Mouse (Mus musculus): ENCODE results near the gene Nop2. TPM values are rescaled to one million over a fixed set of nuclear protein-coding genes. Genes with fewer than 3 reads are reported as not detected.

The Nop2 gene
- polyA plus RNA-seq, 1 experiment = 55.4 TPM

- Histone ChIP-seq H3K4me3 (peak overlapping the region; percentile 15), H3ac (ENCODE audit: control insufficient read depth, insufficient read length) (no peak overlapping the region), H3K36me3 (ENCODE audit: control insufficient read depth, insufficient read depth) (peaks cover 16% of the 10 kb centered on the region), H3K4me2 (ENCODE audit: low read depth) (peak overlapping the region; percentile 66), H3K27me3 (ENCODE audit: control insufficient read depth, insufficient read depth, insufficient read length) (no peaks in the 10 kb centered on the region), H3K79me2 (ENCODE audit: control insufficient read depth, insufficient read depth) (peaks cover 16% of the 10 kb centered on the region)
- no peak for TF ChIP-seq SRF (IDR thresholded peaks at IDR 0.05; ENCODE audit: control insufficient read depth, insufficient read length, low read depth)
- TF ChIP-seq POLR2A (IDR thresholded peaks at IDR 0.05; ENCODE audit: insufficient read length, low read depth) = no peak
- no peak for TF ChIP-seq REST (IDR thresholded peaks at IDR 0.05; ENCODE audit: insufficient read depth, insufficient read length)
- peak; percentile 67 for TF ChIP-seq POLR2AphosphoS2 (IDR thresholded peaks at IDR 0.05; ENCODE audit: insufficient read length, low read depth)
- no peak for TF ChIP-seq MYOG (IDR thresholded peaks at IDR 0.05; ENCODE audit: control insufficient read depth in 1 of 3, insufficient read depth in 1 of 3, insufficient read length in 2 of 3, low read depth in 2 of 3)
Measured at GRCm38 (mm10) chr6:125153018-125153389, 21.3 kb downstream of the Nop2 start.

GRCm38 (mm10) chr6:125153682-125154081 is 22.0 kb downstream of the Nop2 start:
- peak overlapping the region; percentile 66 for H3K4me2 ChIP-seq (ENCODE audit: low read depth)
- no peak overlapping the region for H3ac ChIP-seq (ENCODE audit: control insufficient read depth, insufficient read length)
- H3K79me2 ChIP-seq (ENCODE audit: control insufficient read depth, insufficient read depth) = peaks cover 16% of the 10 kb centered on the region
- TF ChIP-seq POLR2A (IDR thresholded peaks at IDR 0.05; ENCODE audit: insufficient read length, low read depth) = peak; percentile 8
- peak; percentile 2 for TF ChIP-seq POLR2AphosphoS2 (IDR thresholded peaks at IDR 0.05; ENCODE audit: insufficient read length, low read depth)
- TF ChIP-seq USF1 (IDR thresholded peaks at IDR 0.05; ENCODE audit: low read depth) = no peak
- H3K27me3 ChIP-seq (ENCODE audit: control insufficient read depth, insufficient read depth, insufficient read length) = no peaks in the 10 kb centered on the region
- peaks cover 19% of the 10 kb centered on the region for H3K36me3 ChIP-seq (ENCODE audit: control insufficient read depth, insufficient read depth)
- peak overlapping the region; percentile 15 for H3K4me3 ChIP-seq

GRCm38 (mm10) chr6:125154550-125154949 is 22.8 kb downstream of the Nop2 start:
- Histone ChIP-seq H3K27me3 (ENCODE audit: control insufficient read depth, insufficient read depth, insufficient read length) (no peaks in the 10 kb centered on the region), H3K79me2 (ENCODE audit: control insufficient read depth, insufficient read depth) (peaks cover 16% of the 10 kb centered on the region), H3ac (ENCODE audit: control insufficient read depth, insufficient read length) (no peak overlapping the region), H3K4me3 (peak overlapping the region; percentile 15), H3K4me2 (ENCODE audit: low read depth) (peak overlapping the region; percentile 66), H3K36me3 (ENCODE audit: control insufficient read depth, insufficient read depth) (peaks cover 26% of the 10 kb centered on the region)
- TF ChIP-seq MAX (IDR thresholded peaks at IDR 0.05; ENCODE audit: low read depth) = no peak
- 0 out of 2 replicates have a peak, but pooled peaks have one; percentile 10 for TF ChIP-seq CEBPB (IDR thresholded peaks at IDR 0.05; ENCODE audit: insufficient read depth, poor library complexity, severe bottlenecking)
- no peak for TF ChIP-seq MYOD1 (IDR thresholded peaks at IDR 0.05; ENCODE audit: control insufficient read depth in 1 of 3, insufficient read length in 2 of 3, low read depth in 2 of 3)

- Histone ChIP-seq H3K27me3 (ENCODE audit: control insufficient read depth, insufficient read depth, insufficient read length) (no peaks in the 10 kb centered on the region), H3K79me2 (ENCODE audit: control insufficient read depth, insufficient read depth) (peaks cover 10% of the 10 kb centered on the region), H3K4me2 (ENCODE audit: low read depth) (peak overlapping the region; percentile 51), H3ac (ENCODE audit: control insufficient read depth, insufficient read length) (no peak overlapping the region), H3K36me3 (ENCODE audit: control insufficient read depth, insufficient read depth) (peaks cover 33% of the 10 kb centered on the region), H3K4me3 (peak overlapping the region; percentile 15)
- TF ChIP-seq POLR2A (IDR thresholded peaks at IDR 0.05; ENCODE audit: insufficient read length, low read depth) (no peak), POLR2AphosphoS2 (IDR thresholded peaks at IDR 0.05; ENCODE audit: insufficient read length, low read depth) (no peak), MYOD1 (IDR thresholded peaks at IDR 0.05; ENCODE audit: control insufficient read depth in 1 of 3, insufficient read length in 2 of 3, low read depth in 2 of 3) (no peak), CEBPB (IDR thresholded peaks at IDR 0.05; ENCODE audit: insufficient read depth, poor library complexity, severe bottlenecking) (no peak), E2F4 (IDR thresholded peaks at IDR 0.05; ENCODE audit: insufficient read depth) (no peak), TCF12 (IDR thresholded peaks at IDR 0.05; ENCODE audit: insufficient read depth, poor library complexity, severe bottlenecking) (no peak), MAX (IDR thresholded peaks at IDR 0.05; ENCODE audit: low read depth) (no peak), USF1 (IDR thresholded peaks at IDR 0.05; ENCODE audit: low read depth) (no peak), REST (IDR thresholded peaks at IDR 0.05; ENCODE audit: insufficient read depth, insufficient read length) (no peak), MYOG (IDR thresholded peaks at IDR 0.05; ENCODE audit: control insufficient read depth in 1 of 3, insufficient read depth in 1 of 3, insufficient read length in 2 of 3, low read depth in 2 of 3) (no peak), TCF3 (IDR thresholded peaks at IDR 0.05; ENCODE audit: insufficient read length, low read depth) (no peak), SRF (IDR thresholded peaks at IDR 0.05; ENCODE audit: control insufficient read depth, insufficient read length, low read depth) (no peak)
Measured at GRCm38 (mm10) chr6:125155262-125155661, 23.6 kb downstream of the Nop2 start.

- Histone ChIP-seq H3K4me3 (peak overlapping the region; percentile 15), H3K4me2 (ENCODE audit: low read depth) (peak overlapping the region; percentile 51), H3K79me2 (ENCODE audit: control insufficient read depth, insufficient read depth) (no peaks in the 10 kb centered on the region), H3K36me3 (ENCODE audit: control insufficient read depth, insufficient read depth) (peaks cover 31% of the 10 kb centered on the region), H3K27me3 (ENCODE audit: control insufficient read depth, insufficient read depth, insufficient read length) (no peaks in the 10 kb centered on the region), H3ac (ENCODE audit: control insufficient read depth, insufficient read length) (no peak overlapping the region)
- no peak for TF ChIP-seq TCF12 (IDR thresholded peaks at IDR 0.05; ENCODE audit: insufficient read depth, poor library complexity, severe bottlenecking)
- no peak for TF ChIP-seq MYOD1 (IDR thresholded peaks at IDR 0.05; ENCODE audit: control insufficient read depth in 1 of 3, insufficient read length in 2 of 3, low read depth in 2 of 3)
- TF ChIP-seq MAX (IDR thresholded peaks at IDR 0.05; ENCODE audit: low read depth) = no peak
- no peak for TF ChIP-seq E2F4 (IDR thresholded peaks at IDR 0.05; ENCODE audit: insufficient read depth)
- TF ChIP-seq POLR2AphosphoS2 (IDR thresholded peaks at IDR 0.05; ENCODE audit: insufficient read length, low read depth) = no peak
- TF ChIP-seq POLR2A (IDR thresholded peaks at IDR 0.05; ENCODE audit: insufficient read length, low read depth) = no peak
- TF ChIP-seq SRF (IDR thresholded peaks at IDR 0.05; ENCODE audit: control insufficient read depth, insufficient read length, low read depth) = no peak
- TF ChIP-seq CEBPB (IDR thresholded peaks at IDR 0.05; ENCODE audit: insufficient read depth, poor library complexity, severe bottlenecking) = no peak
- no peak for TF ChIP-seq MYOG (IDR thresholded peaks at IDR 0.05; ENCODE audit: control insufficient read depth in 1 of 3, insufficient read depth in 1 of 3, insufficient read length in 2 of 3, low read depth in 2 of 3)
- no peak for TF ChIP-seq USF1 (IDR thresholded peaks at IDR 0.05; ENCODE audit: low read depth)
- no peak for TF ChIP-seq TCF3 (IDR thresholded peaks at IDR 0.05; ENCODE audit: insufficient read length, low read depth)
- no peak for TF ChIP-seq REST (IDR thresholded peaks at IDR 0.05; ENCODE audit: insufficient read depth, insufficient read length)
Measured at GRCm38 (mm10) chr6:125156491-125156890, 24.8 kb downstream of the Nop2 start.

All from myocyte (in vitro differentiated cells).